Mouse (Mus musculus) kidney, postnatal 14 days (tissue): Measurements from ENCODE around the gene 4931428L18Rik.
"Not testable (repeated sequence)": the region's sequence is repeated elsewhere in the genome, so short reads cannot be mapped to it uniquely, and the experiment has no call there.

Experiments
- DNase-seq: peaks from one replicate; pipeline ENCODE4 v3.0.0; 2022; ENCODE audit warnings: mixed read lengths

Gene 4931428L18Rik

DNA sequence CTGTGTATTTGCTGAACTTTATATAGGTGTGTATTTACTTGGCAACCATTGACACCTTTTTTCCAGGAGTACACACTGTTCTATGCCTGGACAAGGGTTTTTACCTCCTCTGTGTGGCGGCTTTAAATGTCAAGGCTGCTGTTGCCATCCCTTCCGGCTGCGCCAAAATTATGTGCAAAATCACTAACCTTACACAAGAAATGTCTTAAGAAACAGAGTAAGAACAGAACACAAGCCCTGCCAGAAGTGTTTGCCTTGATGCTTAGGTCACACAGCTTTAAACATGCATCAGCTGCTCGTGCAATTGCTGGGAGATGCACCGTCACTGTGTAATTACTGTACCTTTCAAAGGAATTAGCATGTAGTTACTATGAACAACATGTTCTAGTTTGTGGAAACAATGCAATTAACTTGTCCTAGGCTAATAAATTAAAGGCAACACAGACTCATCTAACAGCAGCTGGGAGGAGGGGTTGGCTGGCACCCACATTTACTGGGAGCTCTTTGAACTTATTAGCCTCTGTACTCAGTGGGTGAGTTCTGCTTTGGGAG is 171.0 kb downstream of the 4931428L18Rik start:
- peak; percentile 43 for DNase-seq

DNA sequence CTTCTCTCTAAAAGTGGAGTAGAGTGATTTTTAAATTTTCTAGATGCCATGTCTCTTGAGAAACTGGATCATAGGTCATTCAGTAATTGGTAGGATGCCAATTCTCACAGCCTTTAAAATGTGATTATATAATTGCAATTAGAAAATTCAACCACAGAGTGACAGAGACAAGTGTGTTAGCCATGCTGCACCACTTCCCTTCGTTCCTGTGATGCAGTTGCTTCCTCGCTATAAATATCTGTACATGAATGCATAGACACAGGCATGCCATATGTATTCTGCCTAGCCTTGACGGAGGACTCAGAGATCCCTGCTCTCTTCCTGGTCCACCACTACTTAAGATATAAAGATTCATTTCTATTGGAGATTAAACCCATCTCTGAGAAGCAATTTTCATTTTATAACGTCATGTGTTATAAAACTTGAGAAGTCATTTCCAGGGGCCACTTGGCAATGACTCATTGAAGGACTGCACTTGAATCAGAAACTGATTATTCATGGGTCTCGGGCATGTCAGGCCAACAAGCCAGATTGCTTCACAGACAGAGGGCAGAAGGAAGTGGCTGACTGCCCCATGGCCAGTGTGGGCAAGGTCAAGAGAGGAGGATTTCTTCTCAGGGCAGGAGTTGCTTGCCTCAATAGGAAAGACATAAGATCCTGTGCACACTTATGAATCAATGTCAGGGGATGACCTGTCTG is 172.4 kb downstream of the 4931428L18Rik start:
- no peak for DNase-seq

- no peak for DNase-seq
Observed at GRCm38 (mm10) chr1:31043208-31043607, 179.3 kb downstream of the 4931428L18Rik start.

- DNase-seq, result no peak
Observed at GRCm38 (mm10) chr1:31042793-31043192, 179.7 kb downstream of the 4931428L18Rik start.

DNA sequence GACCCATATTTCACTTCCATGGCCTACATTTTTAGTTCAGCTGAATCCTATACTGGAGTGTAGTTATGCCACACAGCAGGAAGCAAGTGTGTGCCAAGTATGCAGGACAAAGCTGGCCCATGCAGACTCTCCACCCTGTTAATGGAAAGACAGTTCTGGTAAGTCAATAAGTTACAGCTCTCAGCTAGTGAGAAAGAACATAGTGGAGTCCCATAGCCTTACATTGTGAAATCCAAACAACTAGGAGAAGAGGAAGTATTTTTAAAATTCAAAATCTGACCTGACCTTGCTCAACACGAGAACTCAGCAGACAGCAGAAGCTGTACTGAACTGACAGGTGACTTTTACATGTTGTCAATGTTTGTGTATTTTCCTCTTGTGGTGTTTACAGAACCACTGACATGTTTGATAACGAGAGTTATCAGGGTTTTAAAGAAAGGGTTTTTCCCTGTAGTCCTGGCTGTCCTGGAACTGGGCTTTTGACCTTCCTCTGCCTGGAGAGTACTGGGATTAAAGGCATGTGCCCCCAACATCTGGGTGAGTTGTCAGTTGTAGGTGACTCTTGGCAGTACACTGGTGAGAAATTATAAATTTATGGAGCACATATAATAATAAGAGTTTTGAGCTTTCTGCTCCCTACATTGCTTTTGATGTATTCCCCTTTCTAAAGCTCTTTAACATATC is 188.5 kb downstream of the 4931428L18Rik start:
- DNase-seq, result peak; percentile 60

DNA sequence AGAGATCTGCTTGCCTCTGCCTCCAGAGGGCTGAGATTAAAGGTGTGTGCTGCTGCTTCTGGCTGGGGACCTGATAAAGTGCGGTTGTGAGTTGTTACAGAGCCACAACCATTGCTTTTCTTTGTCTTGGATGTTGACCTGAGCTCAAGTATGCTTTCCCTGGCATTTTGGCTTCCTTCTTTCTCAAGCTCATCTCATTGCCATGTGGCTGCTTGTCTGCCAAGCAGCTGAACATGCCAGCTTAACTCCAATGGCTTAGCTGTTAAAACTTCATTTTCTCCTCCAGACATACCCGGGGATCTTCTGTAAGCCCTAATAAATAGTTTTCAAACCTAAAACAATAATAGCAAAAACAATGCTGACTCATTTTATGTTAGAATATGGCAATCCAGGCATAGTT is 190.1 kb downstream of the 4931428L18Rik start:
- DNase-seq, result no peak

- no peak for DNase-seq
Observed at GRCm38 (mm10) chr1:31023173-31023572, 199.3 kb downstream of the 4931428L18Rik start.

DNA sequence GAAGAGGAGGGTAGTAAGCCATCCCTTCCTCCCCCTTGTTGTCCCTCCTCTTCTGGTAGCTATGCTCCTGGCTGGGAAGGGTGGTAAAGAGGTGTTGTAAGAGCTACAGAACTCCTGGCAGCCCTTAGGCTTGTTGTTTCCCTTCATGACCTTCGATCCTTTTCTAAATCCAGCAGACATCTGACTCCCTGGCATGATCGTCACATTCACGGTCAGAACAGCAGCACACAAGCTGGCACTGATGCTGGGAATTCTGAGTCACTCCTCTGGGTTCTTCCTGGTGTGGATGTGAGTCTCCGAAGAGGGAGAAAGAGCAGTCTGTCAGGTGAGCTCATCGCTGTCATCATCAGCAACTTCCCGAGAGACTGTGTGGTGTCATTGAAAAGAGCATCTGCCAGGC is 203.2 kb downstream of the 4931428L18Rik start:
- peak; percentile 45 for DNase-seq

DNA sequence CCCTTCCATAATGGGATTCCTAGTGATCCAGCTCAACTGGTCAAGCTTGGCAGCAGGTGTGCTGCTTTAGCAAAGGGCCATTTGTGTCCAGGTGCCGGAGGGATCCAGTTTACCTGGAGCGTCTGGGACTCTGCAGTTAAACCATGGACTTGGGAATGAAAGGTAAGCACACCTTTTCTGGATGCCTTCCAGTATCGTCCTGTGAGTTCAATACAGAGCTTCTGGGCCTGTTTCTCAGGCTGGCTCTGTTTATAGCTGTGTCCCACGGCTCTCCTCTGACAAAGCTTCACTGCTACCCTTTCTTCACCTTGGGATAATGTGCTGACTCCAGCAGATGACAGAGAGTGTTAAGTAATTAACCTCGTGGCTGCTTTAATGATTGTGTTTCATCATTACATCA is 205.1 kb downstream of the 4931428L18Rik start:
- peak; percentile 12 for DNase-seq

DNA sequence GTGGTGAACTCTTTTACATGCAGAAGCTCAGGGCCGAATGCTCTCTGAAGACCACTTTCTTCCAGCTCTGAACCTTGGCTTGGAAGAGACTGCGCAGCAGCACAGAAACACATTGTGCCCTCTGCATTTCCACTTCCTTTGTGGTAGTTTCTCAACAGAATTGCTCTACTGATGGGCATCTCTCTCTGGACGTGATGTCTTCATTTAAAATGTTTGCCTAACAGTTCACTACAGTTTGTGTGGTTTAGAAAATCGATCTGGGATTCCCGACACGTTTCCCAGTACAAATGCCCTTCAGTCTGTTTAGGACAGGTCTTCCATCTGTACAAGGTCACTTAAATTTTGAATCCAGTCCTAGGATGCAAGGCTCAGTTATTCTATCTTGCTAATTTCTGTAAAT is 206.4 kb downstream of the 4931428L18Rik start:
- DNase-seq, result no peak

- DNase-seq, result no peak
Observed at GRCm38 (mm10) chr1:31015261-31015660, 207.2 kb downstream of the 4931428L18Rik start.

- not testable (repeated sequence) for DNase-seq
Observed at GRCm38 (mm10) chr1:30977868-30978267, 244.6 kb downstream of the 4931428L18Rik start, which contains the start of gene AC153137.1. Gene AC153137.1 (minus strand): TSS chr1:30977968.

GRCm38 (mm10) chr1:30977239-30977638 is 245.2 kb downstream of the 4931428L18Rik start:
- DNase-seq, result not testable (repeated sequence)

GRCm38 (mm10) chr1:30951795-30952194 is 270.7 kb downstream of the 4931428L18Rik start:
- DNase-seq, result no peak

DNA sequence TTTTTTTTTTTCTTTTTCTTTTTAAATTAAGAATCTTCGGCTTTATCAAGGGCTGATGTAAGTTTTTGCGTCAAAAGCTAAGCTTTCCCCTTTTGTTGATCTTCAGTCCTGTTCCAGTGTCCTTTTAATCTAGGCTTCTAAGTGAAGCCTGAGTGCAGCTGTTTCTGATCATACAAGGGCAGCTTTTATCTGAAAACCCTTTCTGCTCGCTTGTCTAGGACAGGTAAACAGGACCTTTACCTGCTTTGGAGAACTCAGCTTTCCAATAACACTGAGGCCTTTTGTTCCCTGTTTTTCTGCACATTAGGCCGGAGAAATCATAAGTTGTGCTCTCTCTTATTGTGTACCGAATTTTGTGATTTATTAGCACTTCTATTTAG is 272.0 kb downstream of the 4931428L18Rik start:
- DNase-seq, result no peak

DNA sequence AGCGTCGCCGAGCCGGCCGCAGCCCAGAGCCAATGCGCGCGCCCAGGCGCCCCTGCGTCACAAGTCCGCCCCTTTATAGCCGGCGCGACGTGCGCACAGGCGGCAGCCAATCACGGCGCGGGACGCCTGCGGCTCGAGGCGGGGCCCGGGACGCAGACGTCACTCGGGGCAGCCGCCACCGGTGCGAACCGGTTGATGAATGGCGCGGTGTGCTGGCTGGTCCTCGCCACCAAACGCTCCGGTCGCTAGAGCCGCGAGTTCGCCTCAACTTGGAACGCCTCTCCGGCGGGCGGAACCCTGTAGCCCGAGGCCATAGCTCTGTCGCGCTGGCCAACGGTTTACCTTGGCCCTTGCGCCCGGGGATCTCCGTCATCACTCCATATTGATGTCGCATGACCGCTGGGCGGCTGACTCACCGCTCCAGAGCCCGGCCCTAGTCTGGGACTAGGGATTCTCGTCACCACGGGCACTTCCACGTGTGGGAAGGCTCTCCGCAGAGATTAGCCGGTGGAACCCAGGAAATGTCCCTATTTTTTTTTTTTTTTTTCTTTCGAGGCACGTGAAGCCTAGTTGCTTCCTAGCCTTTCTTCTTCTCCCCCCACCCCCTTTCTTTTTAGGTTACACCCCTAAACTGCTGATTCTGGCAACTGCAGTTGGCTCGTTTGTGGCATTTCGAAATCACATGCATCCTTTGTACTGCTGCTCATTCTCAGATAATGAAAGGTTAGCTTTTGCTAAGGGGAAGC is 272.6 kb downstream of the 4931428L18Rik start:
- peak; percentile 98 for DNase-seq

GRCm38 (mm10) chr1:30948950-30949639 is 273.4 kb downstream of the 4931428L18Rik start:
- peak; percentile 76 for DNase-seq

DNA sequence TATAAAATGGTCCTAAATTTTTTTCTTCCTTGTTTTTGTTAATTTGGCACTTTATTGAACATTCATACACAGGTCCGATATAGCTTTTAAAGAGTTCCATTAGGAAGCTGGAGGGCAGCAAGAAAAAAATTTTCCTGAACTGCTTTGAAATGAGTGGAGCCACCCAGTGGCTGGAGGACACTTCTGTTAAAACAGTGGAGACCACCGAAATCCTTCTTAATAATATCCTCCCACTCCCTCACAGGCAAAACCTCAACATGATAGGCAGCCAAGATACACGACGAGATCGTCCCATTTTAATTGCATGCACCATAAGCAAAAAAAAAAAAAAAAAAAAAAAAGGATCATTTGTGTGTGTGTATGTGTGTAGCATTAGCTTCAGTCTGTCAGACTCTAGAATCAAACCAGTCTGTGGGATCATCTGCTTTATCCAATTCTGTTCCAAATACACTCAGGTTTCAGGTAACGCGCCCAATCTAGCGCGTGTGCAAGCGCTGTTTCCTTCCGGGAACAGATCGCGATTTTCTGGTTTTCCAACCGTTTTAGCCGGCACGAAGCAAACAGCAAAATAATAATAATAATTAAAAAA is 274.0 kb downstream of the 4931428L18Rik start:
- peak; percentile 8 for DNase-seq
